Mouse (Mus musculus) heart, embryonic 16.5 days (tissue): ENCODE measurements around the gene Gpr132. TPM values are rescaled to one million over a fixed set of nuclear protein-coding genes. Genes with fewer than 3 reads are reported as not detected.
A peak's percentile ranks its signal among the peaks of the same experiment; 100 is the strongest.
"Not testable (repeated sequence)": the region's sequence is repeated elsewhere in the genome, so short reads cannot be mapped to it uniquely, and the experiment has no call there.

Experiments used
- ATAC-seq: fragments of 200-750 bp; cut with Nextera tagmentation; replicated peaks from 2 replicates; pipeline ENCODE4 v1.8.0; 2017; ENCODE audit warnings: moderate number of reproducible peaks; ENCODE audit not compliant: insufficient read depth, low FRiP score; ENCODE audit errors: extremely low read depth
- H3K27ac ChIP-seq: fragments of 300-500 bp; sonication (generic); 2 replicates; pipeline ENCODE4 v1.5.1; 2014; ENCODE audit warnings: mild to moderate bottlenecking, low read length, control low read depth, moderate library complexity
- H3K27me3 ChIP-seq: fragments of 300-500 bp; sonication (generic); 2 replicates; pipeline ENCODE4 v1.6.1; 2014; ENCODE audit warnings: low read length, mixed read lengths; ENCODE audit not compliant: control insufficient read depth, insufficient read depth
- H3K36me3 ChIP-seq: fragments of 300-500 bp; sonication (generic); 2 replicates; pipeline ENCODE4 v1.6.1; 2014; ENCODE audit not compliant: control insufficient read depth, insufficient read depth
- H3K4me1 ChIP-seq: fragments of 300-500 bp; sonication (generic); 2 replicates; pipeline ENCODE4 v1.6.1; 2014; ENCODE audit warnings: low read length, mixed read lengths; ENCODE audit not compliant: control insufficient read depth, insufficient read depth
- H3K4me2 ChIP-seq: fragments of 300-500 bp; sonication (generic); 2 replicates; pipeline ENCODE4 v1.6.1; 2014; ENCODE audit warnings: low read depth, mild to moderate bottlenecking, control low read depth, low read length
- H3K4me3 ChIP-seq: fragments of 300-500 bp; sonication (generic); 2 replicates; pipeline ENCODE4 v1.5.1; 2014; ENCODE audit warnings: mild to moderate bottlenecking, control low read depth, low read length
- H3K9ac ChIP-seq: fragments of 300-500 bp; sonication (generic); 2 replicates; pipeline ENCODE4 v1.6.1; 2014; ENCODE audit warnings: low read length, control low read depth
- H3K9me3 ChIP-seq: fragments of 300-500 bp; sonication (generic); replicated peaks from 2 replicates; pipeline ENCODE4 v1.6.1; 2016; ENCODE audit warnings: low read length; ENCODE audit not compliant: control insufficient read depth
- WGBS: fragments of 180-500 bp; shearing (Covaris S2); extraction: QIAGEN DNeasy Blood & Tissue Kit; methylation state at CpG from one replicate; pipeline ENCODE4 v1.1.7; 2014; 5-methylcytosine and 5-hydroxymethylcytosine counted together
- polyA plus RNA-seq: library from polyadenylated mRNA; unstranded; fragments of >200 nt; fragmentation: Nextera tagmentation; extraction: Ambion mirVana; gene quantifications from 2 replicates; pipeline ENCODE4 v1.2.1, GENCODE M21; 2015

Gene Gpr132
- polyA plus RNA-seq, 1 experiment from 2014 or later, result 3.6 TPM

- Histone ChIP-seq H3K9ac (no peak overlapping the region), H3K4me3 (no peak overlapping the region), H3K27me3 (no peaks in the 10 kb centered on the region; the same call in 1 of the 2 replicates), H3K4me1 (no peaks in the 10 kb centered on the region), H3K36me3 (no peaks in the 10 kb centered on the region), H3K27ac (no peak overlapping the region), H3K4me2 (no peak overlapping the region), H3K9me3 (no peaks in the 10 kb centered on the region)
- WGBS, result 88% methylated on average over 9 of the region's 9 CpGs
- no peak for ATAC-seq
Measured at GRCm38 (mm10) chr12:112850344-112850743, 17.7 kb downstream of the Gpr132 start.

GRCm38 (mm10) chr12:112849235-112850022, 18.6 kb downstream of the Gpr132 start:
- no peaks in the 10 kb centered on the region; the same call in 1 of the 2 replicates for H3K27me3 ChIP-seq
- no peaks in the 10 kb centered on the region for H3K4me1 ChIP-seq
- H3K4me3 ChIP-seq, result no peak overlapping the region
- H3K9ac ChIP-seq, result no peak overlapping the region
- H3K4me2 ChIP-seq, result no peak overlapping the region
- no peaks in the 10 kb centered on the region for H3K36me3 ChIP-seq
- no peak overlapping the region for H3K27ac ChIP-seq
- WGBS, result 72% methylated on average over 11 of the region's 11 CpGs
- H3K9me3 ChIP-seq, result no peaks in the 10 kb centered on the region
- ATAC-seq, result no peak

GRCm38 (mm10) chr12:112847880-112848279, 20.1 kb downstream of the Gpr132 start:
- WGBS, result 91% methylated on average over 2 of the region's 2 CpGs
- H3K36me3 ChIP-seq, result no peaks in the 10 kb centered on the region
- H3K4me1 ChIP-seq, result no peaks in the 10 kb centered on the region
- H3K9ac ChIP-seq, result no peak overlapping the region
- no peak overlapping the region for H3K4me2 ChIP-seq
- H3K27ac ChIP-seq, result no peak overlapping the region
- no peaks in the 10 kb centered on the region for H3K9me3 ChIP-seq
- no peak for ATAC-seq
- H3K27me3 ChIP-seq, result no peaks in the 10 kb centered on the region
- no peak overlapping the region for H3K4me3 ChIP-seq

GRCm38 (mm10) chr12:112843803-112844202, 24.2 kb downstream of the Gpr132 start:
- ATAC-seq, result peak; percentile 69
- no peak overlapping the region for H3K9ac ChIP-seq
- no peaks in the 10 kb centered on the region for H3K36me3 ChIP-seq
- H3K4me1 ChIP-seq, result no peaks in the 10 kb centered on the region
- H3K27ac ChIP-seq, result no peak overlapping the region
- 0 out of 2 replicates have a peak, but pooled peaks cover 3% of the 10 kb centered on the region for H3K9me3 ChIP-seq
- H3K4me2 ChIP-seq, result no peak overlapping the region
- H3K27me3 ChIP-seq, result no peaks in the 10 kb centered on the region
- WGBS, result 19% methylated on average over 3 of the region's 3 CpGs
- H3K4me3 ChIP-seq, result no peak overlapping the region

DNA sequence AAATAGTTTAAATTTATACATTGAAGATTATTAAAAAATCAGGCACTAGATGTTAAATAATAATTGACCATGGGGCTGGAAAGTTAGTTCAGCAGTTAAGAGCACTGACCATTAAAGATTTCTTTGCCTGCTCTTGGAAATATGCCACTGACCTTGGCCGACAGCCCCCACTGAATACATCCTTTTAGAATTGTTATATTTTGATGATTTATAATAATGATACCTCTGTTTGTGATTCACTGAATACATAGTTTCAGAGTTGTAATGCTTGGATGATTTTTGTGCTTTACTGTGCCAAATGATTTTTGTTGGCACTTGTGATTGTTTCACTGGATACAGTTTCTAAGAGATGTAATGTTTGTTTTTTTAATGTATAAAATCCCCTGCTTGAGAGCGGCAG, 25.9 kb downstream of the Gpr132 start:
- not testable (repeated sequence) for H3K36me3 ChIP-seq, H3K9ac ChIP-seq, H3K4me1 ChIP-seq, H3K4me2 ChIP-seq, H3K27ac ChIP-seq, ATAC-seq, H3K4me3 ChIP-seq, H3K9me3 ChIP-seq, H3K27me3 ChIP-seq
- 60% methylated on average over 2 of the region's 2 CpGs for WGBS

DNA sequence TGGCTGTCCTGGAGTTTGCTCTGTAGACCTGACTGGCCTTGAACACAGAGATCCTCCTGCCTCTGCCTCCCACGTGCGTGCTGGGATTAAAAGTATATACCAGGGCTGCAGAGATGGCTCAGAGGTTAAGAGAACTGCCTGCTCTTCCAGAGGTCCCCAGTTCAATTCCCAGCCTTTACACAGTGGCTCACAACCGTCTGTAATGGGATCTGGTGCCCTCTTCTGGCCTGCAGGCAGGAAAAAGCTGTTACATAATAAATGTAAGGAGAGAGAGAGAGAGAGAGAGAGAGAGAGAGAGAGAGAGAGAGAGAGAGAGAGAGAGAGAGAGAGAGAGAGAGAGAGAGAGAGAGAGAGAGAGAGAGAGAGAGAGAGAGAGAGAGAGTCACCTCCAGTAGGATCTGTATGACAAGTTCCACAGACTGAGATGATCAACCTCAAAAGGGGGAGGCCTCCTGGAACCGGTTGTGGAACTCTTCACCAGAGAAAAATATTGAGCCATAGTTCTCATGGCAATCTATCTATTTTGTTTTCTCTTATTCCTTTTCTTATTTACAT, 26.6 kb downstream of the Gpr132 start:
- H3K9me3 ChIP-seq, H3K4me1 ChIP-seq, H3K4me3 ChIP-seq, H3K36me3 ChIP-seq, H3K27me3 ChIP-seq, H3K27ac ChIP-seq, ATAC-seq, H3K9ac ChIP-seq, H3K4me2 ChIP-seq: not testable (repeated sequence)
- WGBS, result 64% methylated on average over 4 of the region's 4 CpGs

GRCm38 (mm10) chr12:112840209-112841086, 27.6 kb downstream of the Gpr132 start:
- WGBS, result 67% methylated on average over 25 of the region's 25 CpGs
- H3K9me3 ChIP-seq, result 0 out of 2 replicates have a peak, but pooled peaks cover 3% of the 10 kb centered on the region
- no peaks in the 10 kb centered on the region for H3K36me3 ChIP-seq
- no peaks in the 10 kb centered on the region for H3K4me1 ChIP-seq
- 0 out of 2 replicates have a peak, but pooled peaks have one; percentile 14 for ATAC-seq
- no peaks in the 10 kb centered on the region for H3K27me3 ChIP-seq
- H3K4me2 ChIP-seq, result no peak overlapping the region
- no peak overlapping the region for H3K9ac ChIP-seq
- H3K27ac ChIP-seq, result no peak overlapping the region
- H3K4me3 ChIP-seq, result no peak overlapping the region

DNA sequence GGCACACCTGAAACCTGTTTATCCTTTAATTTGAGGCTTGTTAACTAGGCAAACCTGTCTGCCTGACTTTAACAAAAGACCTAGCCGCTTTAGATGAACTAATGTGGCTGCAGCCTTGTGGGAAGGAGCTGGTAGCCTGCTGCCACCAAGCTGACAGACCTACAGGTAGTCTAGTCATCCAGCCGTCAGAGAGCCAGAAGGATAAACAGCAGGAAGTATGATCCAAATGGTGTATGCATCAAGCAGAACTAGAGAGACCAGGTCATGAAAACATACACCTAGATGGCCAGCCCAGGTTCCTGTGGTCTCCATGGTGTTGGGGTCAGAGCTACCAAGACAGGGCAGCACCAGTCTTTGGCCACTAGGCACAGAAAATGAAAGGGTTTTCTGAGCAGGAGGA, 33.0 kb downstream of the Gpr132 start:
- Histone ChIP-seq H3K27me3 (no peaks in the 10 kb centered on the region), H3K4me3 (no peak overlapping the region), H3K9ac (no peak overlapping the region), H3K36me3 (0 out of 2 replicates have a peak, but pooled peaks cover 3% of the 10 kb centered on the region), H3K9me3 (0 out of 2 replicates have a peak, but pooled peaks cover 3% of the 10 kb centered on the region), H3K27ac (no peak overlapping the region), H3K4me1 (peaks cover 6% of the 10 kb centered on the region), H3K4me2 (no peak overlapping the region)
- WGBS, result 66% methylated on average over 2 of the region's 2 CpGs
- ATAC-seq, result no peak
